Mouse (Mus musculus): Measurements from ENCODE around the gene Trip6. TPM values are rescaled to one million over a fixed set of nuclear protein-coding genes. Genes with fewer than 3 reads are reported as not detected.

Trip6 gene
- total RNA-seq, 2 experiments from 2014 or later, result 7.1 to 8.0 TPM

- DNase-seq, result peak; percentile 40
- intact Hi-C loops (cut with DNase I), result loop anchor here (2.0 kb wide), 1 partner anchor 161 kb away; no protein-coding TSS in a partner anchor
Observed at GRCm38 (mm10) chr5:137339290-137339979, 25.2 kb upstream of the Trip6 start.

- DNase-seq, result peak; percentile 38
- intact Hi-C loops (cut with DNase I), result loop anchor here (2.0 kb wide), 1 partner anchor 162 kb away; no protein-coding TSS in a partner anchor
Observed at GRCm38 (mm10) chr5:137338663-137339289, 24.6 kb upstream of the Trip6 start.

GRCm38 (mm10) chr5:137338256-137338655 lies 24.1 kb upstream of the Trip6 start:
- peak; percentile 94 for DNase-seq
- intact Hi-C loops (cut with DNase I), result loop anchor here (2.0 kb wide), 1 partner anchor 163 kb away; no protein-coding TSS in a partner anchor

- DNase-seq, result no peak
- intact Hi-C loops (cut with DNase I), result no loop called here
Observed at GRCm38 (mm10) chr5:137337190-137337589, 23.0 kb upstream of the Trip6 start.

- intact Hi-C loops (cut with DNase I), result no loop called here
- DNase-seq, result no peak
Observed at GRCm38 (mm10) chr5:137335066-137335465, 20.9 kb upstream of the Trip6 start.

- intact Hi-C loops (cut with DNase I), result no loop called here
- no peak for DNase-seq
Observed at GRCm38 (mm10) chr5:137334317-137334716, 20.1 kb upstream of the Trip6 start.

GRCm38 (mm10) chr5:137333512-137334174 lies 19.4 kb upstream of the Trip6 start, which contains the start of gene Slc12a9:
Gene Slc12a9 (minus strand): TSS chr5:137333597.
- intact Hi-C loops (cut with DNase I), result no loop called here
- DNase-seq, result peak; percentile 96

GRCm38 (mm10) chr5:137332857-137333511 lies 18.8 kb upstream of the Trip6 start:
- DNase-seq, result no peak

GRCm38 (mm10) chr5:137330910-137331309 lies 16.7 kb upstream of the Trip6 start:
- no peak for DNase-seq
- intact Hi-C loops (cut with DNase I), result no loop called here

More at GRCm38 (mm10) chr5:137332857-137333511, 18.8 kb upstream of the Trip6 start:
- intact Hi-C loops (cut with DNase I), result no loop called here

- intact Hi-C loops (cut with DNase I), result no loop called here
- DNase-seq, result no peak
Observed at GRCm38 (mm10) chr5:137320996-137321395, 6.8 kb upstream of the Trip6 start.

- no peak for DNase-seq
- intact Hi-C loops (cut with DNase I), result no loop called here
Observed at GRCm38 (mm10) chr5:137318570-137318969, 4.4 kb upstream of the Trip6 start.

- intact Hi-C loops (cut with DNase I), result no loop called here
- no peak for DNase-seq
Observed at GRCm38 (mm10) chr5:137317361-137317760, 3.2 kb upstream of the Trip6 start.

- intact Hi-C loops (cut with DNase I), result no loop called here
- peak; percentile 51 for DNase-seq
Observed at GRCm38 (mm10) chr5:137315084-137315903, 1.1 kb upstream of the Trip6 start.

GRCm38 (mm10) chr5:137313466-137314192 lies 575 bp downstream of the Trip6 start:
- DNase-seq, result no peak
- intact Hi-C loops (cut with DNase I), result no loop called here

GRCm38 (mm10) chr5:137308356-137308755 lies 5.8 kb downstream of the Trip6 start:
- no peak for DNase-seq
- intact Hi-C loops (cut with DNase I), result no loop called here

- intact Hi-C loops (cut with DNase I), result no loop called here
- DNase-seq, result peak; percentile 93
Observed at GRCm38 (mm10) chr5:137307071-137307912, 6.9 kb downstream of the Trip6 start, which contains the start of gene Srrt. Gene Srrt (minus strand): TSS chr5:137307674.

- DNase-seq, result no peak
- intact Hi-C loops (cut with DNase I), result no loop called here
Observed at GRCm38 (mm10) chr5:137306439-137307005, 7.7 kb downstream of the Trip6 start.

- intact Hi-C loops (cut with DNase I), result no loop called here
- no peak for DNase-seq
Observed at GRCm38 (mm10) chr5:137305822-137306221, 8.4 kb downstream of the Trip6 start.
